Mouse (Mus musculus): ENCODE measurements around the gene Cul9.

GRCm38 (mm10) chr17:46521963-46522668 is 24.1 kb downstream of the Cul9 start:
- TF ChIP-seq CTCF (IDR thresholded peaks at IDR 0.05; ENCODE audit: borderline replicate concordance, insufficient read depth, low read length) (no peak), POLR2A (IDR thresholded peaks at IDR 0.05; ENCODE audit: low read depth, low read length) (no peak)
